ENCODE assay signal across 1 mouse cellular context in the genomic region with DNA sequence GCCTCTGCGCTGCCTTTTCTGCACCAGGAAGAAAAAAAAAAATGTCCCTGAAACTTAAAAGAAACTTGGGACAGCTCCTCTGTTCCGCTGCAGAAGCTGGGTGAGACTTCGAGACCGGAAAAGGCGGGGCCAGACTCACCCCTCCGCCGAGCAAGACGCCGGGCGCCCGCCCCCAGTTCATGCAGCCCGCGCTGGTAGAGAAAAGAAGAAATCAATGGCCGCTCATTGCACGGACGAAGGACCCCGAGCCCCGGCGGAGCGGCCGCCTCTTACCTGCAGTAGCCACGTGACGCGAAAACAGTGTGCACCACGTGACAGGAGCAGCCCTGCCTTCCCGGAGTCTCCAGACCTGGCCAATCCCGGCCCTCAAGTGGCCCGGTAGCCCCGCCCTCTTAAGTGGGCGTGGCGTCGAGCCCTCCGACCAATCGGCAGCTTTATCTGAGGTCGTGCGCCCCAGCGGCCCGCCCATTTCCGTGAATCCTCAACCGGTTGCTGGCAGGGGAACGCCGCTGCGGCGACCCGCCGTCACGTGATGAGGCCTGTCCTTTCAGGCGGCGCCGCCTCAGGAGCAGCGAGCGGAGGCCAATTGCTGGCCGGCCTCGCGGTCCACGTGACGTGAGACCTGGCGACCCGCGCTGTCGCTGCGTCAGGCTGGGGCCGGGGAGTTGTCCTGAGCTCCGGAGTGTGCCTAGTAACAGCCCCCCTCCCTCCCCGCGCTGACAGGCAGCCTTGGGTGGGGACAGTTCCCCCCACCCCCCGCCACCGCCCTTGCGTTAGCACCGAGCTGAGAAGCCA.
A peak's percentile ranks its signal among the peaks of the same experiment; 100 is the strongest.
TF ChIP-seq lines count a peak whose summit lies in the region.

A gene (minus strand): TSS at position 392 of the 795 bp plus-strand sequence.

TF ChIP-seq in CH12.LX, 34 proteins besides CTCF, POLR2A, EP300 and RAD21 (continued from another document):
- TF ChIP-seq MYC (IDR thresholded peaks at IDR 0.05; ENCODE audit: low read depth, low read length) (0 out of 2 replicates have a peak, but pooled peaks have one; percentile 61), JUND (conservative IDR thresholded peaks at IDR 0.05; ENCODE audit: low read depth, low read length) (no peak), MAFK (IDR thresholded peaks at IDR 0.05; ENCODE audit: insufficient replicate concordance, low read length) (no peak), E2F4 (IDR thresholded peaks at IDR 0.05; ENCODE audit: insufficient replicate concordance, low read depth, low read length) (no peak), CHD2 (IDR thresholded peaks at IDR 0.05; ENCODE audit: low read length) (no peak), POLR2AphosphoS2 (IDR thresholded peaks at IDR 0.05; ENCODE audit: low read depth, low read length) (peak; percentile 35; the same call in 1 of the 2 replicates), ETS1 (conservative IDR thresholded peaks at IDR 0.05; ENCODE audit: low read depth, low read length) (peak; percentile 25; the same call in 1 of the 2 replicates), MEF2A (IDR thresholded peaks at IDR 0.05; ENCODE audit: borderline replicate concordance, low read depth, low read length) (0 out of 2 replicates have a peak, but pooled peaks have one; percentile 31), SIN3A (IDR thresholded peaks at IDR 0.05; ENCODE audit: low read length) (peak; percentile 85), ZC3H11A (IDR thresholded peaks at IDR 0.05; ENCODE audit: low read depth, low read length) (no peak), UBTF (IDR thresholded peaks at IDR 0.05; ENCODE audit: low read depth, low read length) (0 out of 2 replicates have a peak, but pooled peaks have one; percentile 50), ZKSCAN1 (IDR thresholded peaks at IDR 0.05; ENCODE audit: borderline replicate concordance, low read depth, low read length) (no peak), USF2 (conservative IDR thresholded peaks at IDR 0.05; ENCODE audit: low read depth, low read length) (peak; percentile 96), PAX5 (IDR thresholded peaks at IDR 0.05; ENCODE audit: low read length) (no peak), MXI1 (IDR thresholded peaks at IDR 0.05; ENCODE audit: low read depth, low read length) (peak; percentile 95), JUN (IDR thresholded peaks at IDR 0.05; ENCODE audit: insufficient read depth, low read depth, low read length) (no peak), BHLHE40 (IDR thresholded peaks at IDR 0.05; ENCODE audit: low read depth, low read length) (peak; percentile 94), ZMIZ1 (IDR thresholded peaks at IDR 0.05; ENCODE audit: low read depth, low read length) (peak; percentile 72), NELFE (IDR thresholded peaks at IDR 0.05; ENCODE audit: low read depth, low read length) (peak; percentile 40; the same call in 1 of the 2 replicates), USF1 (IDR thresholded peaks at IDR 0.05; ENCODE audit: low read depth, low read length) (peak; percentile 90), TCF12 (IDR thresholded peaks at IDR 0.05; ENCODE audit: low read depth, low read length) (peak; percentile 67)
TF ChIP-seq in CH12.LX: peak in this region for 20.
